Mouse (Mus musculus): ENCODE data around the gene Nop2. TPM values are rescaled to one million over a fixed set of nuclear protein-coding genes. Genes with fewer than 3 reads are reported as not detected.

The Nop2 gene
- total RNA-seq (2021), result 10 to 100 TPM; 17.9 to 18.1 TPM
- long read RNA-seq, experiment 1, transcript Nop2-201 (16 exons, 2,597 nt), result major isoform, 49 of 51 reads
- long read RNA-seq, experiment 1, partial matches to known transcripts, result 1 of 51 reads
- long read RNA-seq, experiment 1, other reads (novel, unspliced or antisense), result 1 of 51 reads
- long read RNA-seq, experiment 2, transcript Nop2-201 (16 exons, 2,597 nt), result major isoform, 44 of 55 reads
- long read RNA-seq, experiment 2, partial matches to known transcripts, result 5 of 55 reads
- long read RNA-seq, experiment 2, other reads (novel, unspliced or antisense), result 6 of 55 reads

DNA sequence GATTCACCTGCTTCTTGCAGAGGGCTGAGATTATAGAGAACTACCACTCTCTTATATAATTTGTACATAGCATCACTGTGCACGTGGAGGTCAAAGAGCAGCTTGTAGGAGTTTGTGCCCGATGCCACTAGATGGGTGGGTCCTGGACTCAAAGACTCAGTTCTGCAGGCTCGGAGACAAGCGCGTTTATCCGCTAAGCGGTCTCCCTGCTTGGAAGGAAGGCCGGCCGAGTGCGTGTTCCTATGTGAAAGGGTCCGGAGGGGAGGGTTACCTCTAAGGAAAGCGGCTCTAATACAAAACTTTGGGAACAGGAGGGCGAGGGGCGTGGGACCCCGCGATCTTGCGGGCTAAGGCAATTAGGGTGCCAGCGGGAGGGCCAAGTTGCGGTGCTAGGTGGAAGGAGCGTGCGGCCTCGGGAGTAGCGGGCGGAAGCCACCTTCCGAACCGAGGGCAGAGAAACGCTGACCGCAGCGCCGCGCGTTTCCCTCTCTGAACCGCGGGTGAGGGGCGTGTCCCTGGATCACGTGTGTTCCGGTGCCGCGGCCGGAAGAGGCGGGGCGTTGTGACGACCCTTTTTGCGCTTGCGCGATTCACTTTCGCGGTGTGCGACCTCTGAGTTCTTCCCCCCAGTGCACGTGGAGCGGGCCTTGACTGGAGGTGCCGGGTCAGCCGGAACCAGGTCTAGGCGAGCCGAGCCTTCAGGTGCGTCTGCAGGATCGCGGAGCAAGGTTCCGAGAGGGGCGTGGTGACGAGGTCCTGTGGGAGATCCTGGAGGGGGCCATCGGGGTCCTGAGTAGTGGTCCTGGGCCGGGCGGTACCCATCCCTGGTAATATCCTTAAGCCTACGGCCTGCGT, at the start of gene Nop2:
Nop2 (plus strand) TSS at position 608 of the 855 bp plus-strand sequence.
- H3K27ac ChIP-seq, result peak within 1 kb of the TSS; percentile 94
- no peak for TF ChIP-seq CTCF (IDR thresholded peaks at IDR 0.05)
- peak within 1 kb of the TSS; percentile 89 for H3K4me3 ChIP-seq
- intact Hi-C loops (cut with DNase I), result loop anchor here (5.0 to 10.0 kb wide), 2 partner anchors 34 to 143 kb away; partner anchors contain the start of gene Chd4
- peak; percentile 92 for DNase-seq

GRCm38 (mm10) chr6:125082801-125083386, 48.8 kb upstream of the Nop2 start:
- intact Hi-C loops (cut with DNase I), result loop anchor here (5.0 kb wide), 1 partner anchor 166 kb away; no protein-coding TSS in a partner anchor
- no peak for TF ChIP-seq CTCF (IDR thresholded peaks at IDR 0.05)
- Histone ChIP-seq H3K27ac (no peak overlapping the region), H3K4me3 (no peak overlapping the region)
- DNase-seq, result no peak

DNA sequence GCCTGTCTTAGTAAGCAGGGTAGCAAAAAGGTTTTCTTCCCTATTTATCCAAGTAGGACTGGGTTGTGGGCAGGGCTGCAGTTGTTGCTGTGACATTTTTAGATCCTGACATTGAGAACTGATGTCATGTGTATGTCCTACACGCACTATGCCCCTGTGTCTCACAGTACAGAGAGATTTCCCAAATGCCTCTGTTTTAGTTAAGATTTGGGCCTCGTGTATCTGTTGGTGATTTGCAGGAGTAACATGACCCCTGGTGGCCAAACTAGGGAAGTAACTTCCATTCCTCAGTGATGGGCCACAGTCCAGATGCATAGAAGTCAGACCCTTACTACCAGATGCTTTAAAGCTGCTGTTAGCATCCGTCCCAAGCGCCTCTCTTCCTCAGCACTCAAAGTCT, 47.3 kb upstream of the Nop2 start:
- intact Hi-C loops (cut with DNase I), result loop anchor here (1.0 to 5.0 kb wide), 3 partner anchors 38 to 182 kb away; no protein-coding TSS in a partner anchor

DNA sequence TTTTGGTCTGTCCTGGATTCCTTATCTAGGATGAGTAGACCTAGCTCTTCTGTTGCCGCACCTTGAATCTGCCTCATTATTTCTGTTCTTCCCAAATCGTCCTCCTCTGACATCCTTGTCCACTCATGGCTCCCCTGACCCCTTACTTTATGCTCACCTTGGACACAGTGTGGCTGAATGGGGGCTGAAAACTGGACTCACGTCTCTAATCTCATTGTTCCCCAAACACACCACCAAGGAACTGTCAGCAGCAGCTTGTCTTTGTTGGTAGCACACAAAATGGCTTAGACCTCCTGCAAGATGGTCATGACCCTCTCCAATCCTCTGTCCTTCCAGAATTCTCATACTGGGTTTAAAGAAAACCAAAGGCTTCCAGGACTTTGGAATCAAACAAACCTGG, 43.8 kb upstream of the Nop2 start:
- H3K27ac ChIP-seq, result peak overlapping the region; percentile 89
- no peak for DNase-seq
- no peak overlapping the region for H3K4me3 ChIP-seq
- TF ChIP-seq CTCF (IDR thresholded peaks at IDR 0.05), result no peak
- intact Hi-C loops (cut with DNase I), result no loop called here

More for the DNA sequence above, 47.3 kb upstream of the Nop2 start:
- peak; percentile 45 for DNase-seq
- H3K4me3 ChIP-seq, result no peak overlapping the region
- TF ChIP-seq CTCF (IDR thresholded peaks at IDR 0.05), result peak; percentile 87
- no peak overlapping the region; the same call in 1 of the 2 replicates for H3K27ac ChIP-seq

- H3K4me3 ChIP-seq, result peak overlapping the region; percentile 63
- peak overlapping the region; percentile 89 for H3K27ac ChIP-seq
Measured at GRCm38 (mm10) chr6:125088561-125089321, 43.0 kb upstream of the Nop2 start.

DNA sequence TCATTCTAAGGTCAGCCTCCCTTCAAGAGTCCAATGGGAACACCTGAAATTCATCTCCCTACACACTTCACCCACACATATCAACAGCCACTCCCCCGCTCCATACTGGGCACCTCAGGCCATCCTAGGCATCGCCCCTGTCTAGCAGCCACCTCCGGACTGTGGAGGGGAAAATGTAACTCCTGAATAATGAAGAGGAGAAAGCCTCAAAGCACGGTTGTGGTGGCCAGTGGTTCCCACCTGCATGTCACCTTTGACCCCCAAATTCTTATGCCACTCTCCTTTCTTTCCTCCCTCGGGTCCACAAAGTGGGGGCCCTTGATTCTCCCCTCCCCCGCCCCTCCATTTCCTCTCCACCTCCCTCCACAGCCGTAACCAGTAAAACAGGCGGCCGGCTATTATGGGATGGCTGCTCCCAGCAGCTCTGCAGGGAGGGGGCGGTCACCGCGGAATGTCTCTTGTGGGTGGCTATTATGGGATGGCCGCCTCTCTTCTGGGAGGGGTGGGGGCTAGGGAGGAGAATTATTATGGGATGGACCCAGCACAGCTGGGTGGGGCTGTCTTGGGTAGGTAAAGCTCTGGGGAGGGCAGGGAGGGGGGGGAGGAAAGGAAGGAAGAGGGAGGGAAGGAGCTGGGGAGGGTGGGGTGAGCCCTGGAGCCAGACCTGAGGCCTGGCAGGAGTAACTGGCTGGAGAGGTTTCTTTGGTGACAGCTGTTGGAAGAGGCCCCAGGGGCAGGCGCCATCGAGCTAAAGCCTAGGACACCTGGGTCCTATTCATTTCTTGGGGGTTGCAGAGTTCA, 42.0 kb upstream of the Nop2 start:
- DNase-seq, result peak; percentile 87
- H3K4me3 ChIP-seq, result peak overlapping the region; percentile 63
- peak overlapping the region; percentile 89 for H3K27ac ChIP-seq
- no peak for TF ChIP-seq CTCF (IDR thresholded peaks at IDR 0.05)
- intact Hi-C loops (cut with DNase I), result no loop called here

More at GRCm38 (mm10) chr6:125088561-125089321, 43.0 kb upstream of the Nop2 start:
- intact Hi-C loops (cut with DNase I), result no loop called here
- DNase-seq, result peak; percentile 83
- TF ChIP-seq CTCF (IDR thresholded peaks at IDR 0.05), result no peak

- DNase-seq, result no peak
- TF ChIP-seq CTCF (IDR thresholded peaks at IDR 0.05), result no peak
- Histone ChIP-seq H3K4me3 (peak overlapping the region; percentile 63), H3K27ac (peak overlapping the region; percentile 89)
- intact Hi-C loops (cut with DNase I), result no loop called here
Measured at GRCm38 (mm10) chr6:125090341-125091085, 41.2 kb upstream of the Nop2 start.

GRCm38 (mm10) chr6:125092372-125092771, 39.3 kb upstream of the Nop2 start:
- TF ChIP-seq CTCF (IDR thresholded peaks at IDR 0.05), result no peak
- intact Hi-C loops (cut with DNase I), result no loop called here
- DNase-seq, result no peak
- peak overlapping the region; percentile 46; the same call in 1 of the 2 replicates for H3K27ac ChIP-seq
- H3K4me3 ChIP-seq, result no peak overlapping the region

DNA sequence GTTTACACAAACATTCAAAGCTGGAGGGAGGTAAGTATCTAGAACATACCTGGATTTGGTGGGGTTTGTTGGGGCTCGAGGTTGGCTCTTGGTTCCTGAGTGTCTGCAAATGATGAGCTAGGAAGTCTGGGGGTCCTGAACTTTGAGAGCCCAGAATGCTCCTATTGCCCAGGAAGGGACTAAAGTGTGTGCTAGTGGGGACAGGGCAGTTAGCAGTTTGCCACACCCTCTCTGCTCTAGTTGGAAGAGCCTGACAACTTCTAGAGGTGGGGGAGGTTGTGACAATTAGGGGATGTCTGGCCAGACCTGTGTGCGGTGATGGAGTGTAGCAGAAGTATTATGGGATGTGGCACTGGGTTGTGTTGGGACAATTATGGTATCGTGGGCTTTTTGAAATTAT, 36.9 kb upstream of the Nop2 start:
- intact Hi-C loops (cut with DNase I), result loop anchor here (5.0 kb wide), 1 partner anchor 37 kb away; the partner anchor contains the start of gene Nop2
- Histone ChIP-seq H3K4me3 (no peak overlapping the region), H3K27ac (peak overlapping the region; percentile 94)
- no peak for DNase-seq
- TF ChIP-seq CTCF (IDR thresholded peaks at IDR 0.05), result no peak
